Mouse (Mus musculus) kidney, postnatal 4 days (tissue): ENCODE results near the gene Ninj1.

Experiments
- DNase-seq, 2 experiments: peaks; one replicate each; pipeline ENCODE4 v3.0.0; 2021; ENCODE audit warnings: mixed read lengths in 2 of 2

Gene Ninj1

GRCm38 (mm10) chr13:49172335-49172734, 14.9 kb upstream of the Ninj1 start:
- no peak for DNase-seq

- peak; percentile 96 to 97 for DNase-seq
Measured at GRCm38 (mm10) chr13:49172971-49173596, 14.2 kb upstream of the Ninj1 start.

GRCm38 (mm10) chr13:49175509-49175908, 11.8 kb upstream of the Ninj1 start:
- DNase-seq, result no peak

GRCm38 (mm10) chr13:49178839-49179585, 8.3 kb upstream of the Ninj1 start:
- DNase-seq, result peak; percentile 47 to 70

- DNase-seq, result no peak
Measured at GRCm38 (mm10) chr13:49180274-49180673, 7.0 kb upstream of the Ninj1 start.

GRCm38 (mm10) chr13:49180691-49181090, 6.6 kb upstream of the Ninj1 start:
- DNase-seq, result no peak

- peak in 1 of 2 experiments; percentile 19 for DNase-seq
Measured at GRCm38 (mm10) chr13:49181411-49181984, 5.8 kb upstream of the Ninj1 start.

- no peak for DNase-seq
Measured at GRCm38 (mm10) chr13:49183161-49183560, 4.1 kb upstream of the Ninj1 start.

- peak in 1 of 2 experiments; percentile 26 for DNase-seq
Measured at GRCm38 (mm10) chr13:49183646-49184045, 3.6 kb upstream of the Ninj1 start.

- no peak for DNase-seq
Measured at GRCm38 (mm10) chr13:49186798-49187287, 442 bp upstream of the Ninj1 start.

- DNase-seq, result no peak
Measured at GRCm38 (mm10) chr13:49188219-49188965, 1.1 kb downstream of the Ninj1 start.

- no peak for DNase-seq
Measured at GRCm38 (mm10) chr13:49188966-49189360, 1.7 kb downstream of the Ninj1 start.

GRCm38 (mm10) chr13:49189970-49190870, 2.9 kb downstream of the Ninj1 start:
- peak; percentile 60 to 78 for DNase-seq

GRCm38 (mm10) chr13:49190876-49191672, 3.8 kb downstream of the Ninj1 start:
- DNase-seq, result peak; percentile 48 to 69

GRCm38 (mm10) chr13:49191673-49192035, 4.4 kb downstream of the Ninj1 start:
- peak in 1 of 2 experiments; percentile 28 for DNase-seq

- peak; percentile 25 to 45 for DNase-seq
Measured at GRCm38 (mm10) chr13:49192156-49192855, 5.0 kb downstream of the Ninj1 start.

GRCm38 (mm10) chr13:49193650-49194049, 6.4 kb downstream of the Ninj1 start:
- no peak for DNase-seq

- no peak for DNase-seq
Measured at GRCm38 (mm10) chr13:49194811-49195210, 7.5 kb downstream of the Ninj1 start.

- DNase-seq, result peak; percentile 24 to 41
Measured at GRCm38 (mm10) chr13:49195651-49196050, 8.4 kb downstream of the Ninj1 start.

- DNase-seq, result no peak
Measured at GRCm38 (mm10) chr13:49196211-49196610, 8.9 kb downstream of the Ninj1 start.
